Mouse (Mus musculus): ENCODE measurements around the gene Ndufaf2. TPM values are rescaled to one million over a fixed set of nuclear protein-coding genes. Genes with fewer than 3 reads are reported as not detected.

The Ndufaf2 gene
- polyA plus RNA-seq, 1 experiment from 2014 or later, result 65.2 TPM

GRCm38 (mm10) chr13:107970422-107971142, 187.8 kb downstream of the Ndufaf2 start:
- WGBS, result 53% methylated on average over 11 of the region's 11 CpGs
- DNase-seq (ENCODE audit: low spot score), result peak; percentile 68
- no peaks in the 10 kb centered on the region for H3K36me3 ChIP-seq (ENCODE audit: control insufficient read depth, insufficient read depth, low read length)
- no peak overlapping the region for H3K4me3 ChIP-seq (ENCODE audit: low read depth, low read length)
- H3K9ac ChIP-seq (ENCODE audit: low read depth, low read length), result no peak overlapping the region
- no peak overlapping the region for H3K27ac ChIP-seq (replicated peaks; ENCODE audit: low read depth, low read length)
- peak; percentile 15; the same call in 1 of the 2 replicates for ATAC-seq (ENCODE audit: low read depth)
- no peaks in the 10 kb centered on the region for H3K9me3 ChIP-seq (ENCODE audit: control insufficient read depth, low read length)
- peaks cover 21% of the 10 kb centered on the region for H3K4me1 ChIP-seq (ENCODE audit: control insufficient read depth, insufficient read depth, low read length)
- H3K4me2 ChIP-seq (ENCODE audit: low read depth, low read length), result peak overlapping the region; percentile 19; the same call in 1 of the 2 replicates
- no peaks in the 10 kb centered on the region; the same call in 1 of the 2 replicates for H3K27me3 ChIP-seq (replicated peaks; ENCODE audit: control insufficient read depth, insufficient read depth, low read length)

GRCm38 (mm10) chr13:107969961-107970391, 188.4 kb downstream of the Ndufaf2 start:
- no peaks in the 10 kb centered on the region for H3K36me3 ChIP-seq (ENCODE audit: control insufficient read depth, insufficient read depth, low read length)
- H3K9me3 ChIP-seq (ENCODE audit: control insufficient read depth, low read length), result no peaks in the 10 kb centered on the region
- ATAC-seq (ENCODE audit: low read depth) (peak; percentile 75), DNase-seq (ENCODE audit: low spot score) (peak; percentile 65)
- no peak overlapping the region for H3K9ac ChIP-seq (ENCODE audit: low read depth, low read length)
- H3K4me2 ChIP-seq (ENCODE audit: low read depth, low read length), result peak overlapping the region; percentile 19; the same call in 1 of the 2 replicates
- no peak overlapping the region for H3K4me3 ChIP-seq (ENCODE audit: low read depth, low read length)
- no peak overlapping the region for H3K27ac ChIP-seq (replicated peaks; ENCODE audit: low read depth, low read length)
- H3K4me1 ChIP-seq (ENCODE audit: control insufficient read depth, insufficient read depth, low read length), result peaks cover 21% of the 10 kb centered on the region
- H3K27me3 ChIP-seq (replicated peaks; ENCODE audit: control insufficient read depth, insufficient read depth, low read length), result no peaks in the 10 kb centered on the region; the same call in 1 of the 2 replicates
- 13% methylated on average over 7 of the region's 7 CpGs for WGBS

- 52% methylated on average over 7 of the region's 7 CpGs for WGBS
These were observed 193.8 kb downstream of the Ndufaf2 start for GRCm38 (mm10) chr13:107964616-107965015.

GRCm38 (mm10) chr13:107963471-107963870, 195.0 kb downstream of the Ndufaf2 start:
- Histone ChIP-seq H3K36me3 (ENCODE audit: control insufficient read depth, insufficient read depth, low read length) (no peaks in the 10 kb centered on the region), H3K4me1 (ENCODE audit: control insufficient read depth, insufficient read depth, low read length) (0 out of 2 replicates have a peak, but pooled peaks cover 10% of the 10 kb centered on the region), H3K4me3 (ENCODE audit: low read depth, low read length) (no peak overlapping the region), H3K27ac (replicated peaks; ENCODE audit: low read depth, low read length) (no peak overlapping the region), H3K9ac (ENCODE audit: low read depth, low read length) (no peak overlapping the region), H3K9me3 (ENCODE audit: control insufficient read depth, low read length) (no peaks in the 10 kb centered on the region), H3K27me3 (replicated peaks; ENCODE audit: control insufficient read depth, insufficient read depth, low read length) (no peaks in the 10 kb centered on the region), H3K4me2 (ENCODE audit: low read depth, low read length) (no peak overlapping the region)
- ATAC-seq (ENCODE audit: low read depth), result no peak
- 49% methylated on average over 11 of the region's 11 CpGs for WGBS
- DNase-seq (ENCODE audit: low spot score), result no peak

More at GRCm38 (mm10) chr13:107964616-107965015, 193.8 kb downstream of the Ndufaf2 start:
- H3K9ac ChIP-seq (ENCODE audit: low read depth, low read length), result no peak overlapping the region
- H3K9me3 ChIP-seq (ENCODE audit: control insufficient read depth, low read length), result no peaks in the 10 kb centered on the region
- no peak overlapping the region for H3K4me2 ChIP-seq (ENCODE audit: low read depth, low read length)
- no peak overlapping the region for H3K27ac ChIP-seq (replicated peaks; ENCODE audit: low read depth, low read length)
- no peaks in the 10 kb centered on the region for H3K36me3 ChIP-seq (ENCODE audit: control insufficient read depth, insufficient read depth, low read length)
- H3K4me3 ChIP-seq (ENCODE audit: low read depth, low read length), result no peak overlapping the region
- ATAC-seq (ENCODE audit: low read depth), result no peak
- H3K27me3 ChIP-seq (replicated peaks; ENCODE audit: control insufficient read depth, insufficient read depth, low read length), result no peaks in the 10 kb centered on the region
- H3K4me1 ChIP-seq (ENCODE audit: control insufficient read depth, insufficient read depth, low read length), result 0 out of 2 replicates have a peak, but pooled peaks cover 5% of the 10 kb centered on the region
- no peak for DNase-seq (ENCODE audit: low spot score)

GRCm38 (mm10) chr13:107962741-107963140, 195.7 kb downstream of the Ndufaf2 start:
- H3K36me3 ChIP-seq (ENCODE audit: control insufficient read depth, insufficient read depth, low read length), result no peaks in the 10 kb centered on the region
- no peak overlapping the region for H3K4me2 ChIP-seq (ENCODE audit: low read depth, low read length)
- no peak overlapping the region for H3K9ac ChIP-seq (ENCODE audit: low read depth, low read length)
- no peak overlapping the region for H3K4me3 ChIP-seq (ENCODE audit: low read depth, low read length)
- 0 out of 2 replicates have a peak, but pooled peaks cover 10% of the 10 kb centered on the region for H3K4me1 ChIP-seq (ENCODE audit: control insufficient read depth, insufficient read depth, low read length)
- H3K27me3 ChIP-seq (replicated peaks; ENCODE audit: control insufficient read depth, insufficient read depth, low read length), result no peaks in the 10 kb centered on the region
- H3K27ac ChIP-seq (replicated peaks; ENCODE audit: low read depth, low read length), result no peak overlapping the region
- no peaks in the 10 kb centered on the region for H3K9me3 ChIP-seq (ENCODE audit: control insufficient read depth, low read length)
- ATAC-seq (ENCODE audit: low read depth) (no peak), DNase-seq (ENCODE audit: low spot score) (no peak)
- WGBS, result 71% methylated on average over 4 of the region's 4 CpGs

DNA sequence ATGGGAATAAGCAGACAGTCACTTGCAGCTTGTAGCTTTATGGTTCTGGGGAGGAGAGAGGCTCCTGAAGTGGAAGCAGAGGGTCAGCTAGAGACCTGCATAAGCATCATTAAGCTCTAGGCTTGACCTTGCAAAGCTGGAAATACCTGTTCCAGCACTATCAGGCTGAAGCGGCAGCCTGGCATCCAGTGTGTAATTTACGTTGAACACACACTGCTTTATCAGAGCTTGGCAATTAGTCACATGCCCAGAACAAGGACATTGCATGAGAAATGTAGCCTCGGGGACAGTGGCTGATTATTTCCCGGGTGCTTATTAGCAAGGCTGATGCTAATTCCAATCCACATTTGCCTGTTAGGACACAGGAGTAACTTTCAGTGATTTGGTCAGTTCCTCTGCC, 196.5 kb downstream of the Ndufaf2 start:
- Histone ChIP-seq H3K27ac (replicated peaks; ENCODE audit: low read depth, low read length) (no peak overlapping the region), H3K9ac (ENCODE audit: low read depth, low read length) (no peak overlapping the region), H3K4me3 (ENCODE audit: low read depth, low read length) (no peak overlapping the region), H3K36me3 (ENCODE audit: control insufficient read depth, insufficient read depth, low read length) (no peaks in the 10 kb centered on the region), H3K9me3 (ENCODE audit: control insufficient read depth, low read length) (no peaks in the 10 kb centered on the region), H3K4me1 (ENCODE audit: control insufficient read depth, insufficient read depth, low read length) (0 out of 2 replicates have a peak, but pooled peaks cover 10% of the 10 kb centered on the region), H3K27me3 (replicated peaks; ENCODE audit: control insufficient read depth, insufficient read depth, low read length) (no peaks in the 10 kb centered on the region), H3K4me2 (ENCODE audit: low read depth, low read length) (no peak overlapping the region)
- 49% methylated on average over 4 of the region's 4 CpGs for WGBS
- ATAC-seq (ENCODE audit: low read depth) (peak; percentile 44; the same call in 1 of the 2 replicates), DNase-seq (ENCODE audit: low spot score) (peak; percentile 53)

GRCm38 (mm10) chr13:107961501-107961900, 196.9 kb downstream of the Ndufaf2 start:
- ATAC-seq (ENCODE audit: low read depth) (no peak), DNase-seq (ENCODE audit: low spot score) (no peak)
- H3K36me3 ChIP-seq (ENCODE audit: control insufficient read depth, insufficient read depth, low read length), result no peaks in the 10 kb centered on the region
- no peak overlapping the region for H3K4me2 ChIP-seq (ENCODE audit: low read depth, low read length)
- no peaks in the 10 kb centered on the region for H3K9me3 ChIP-seq (ENCODE audit: control insufficient read depth, low read length)
- H3K9ac ChIP-seq (ENCODE audit: low read depth, low read length), result no peak overlapping the region
- no peak overlapping the region for H3K27ac ChIP-seq (replicated peaks; ENCODE audit: low read depth, low read length)
- WGBS, result 71% methylated on average over 4 of the region's 4 CpGs
- 0 out of 2 replicates have a peak, but pooled peaks cover 10% of the 10 kb centered on the region for H3K4me1 ChIP-seq (ENCODE audit: control insufficient read depth, insufficient read depth, low read length)
- H3K27me3 ChIP-seq (replicated peaks; ENCODE audit: control insufficient read depth, insufficient read depth, low read length), result no peaks in the 10 kb centered on the region
- no peak overlapping the region for H3K4me3 ChIP-seq (ENCODE audit: low read depth, low read length)

GRCm38 (mm10) chr13:107960549-107960948, 197.9 kb downstream of the Ndufaf2 start:
- Histone ChIP-seq H3K9ac (ENCODE audit: low read depth, low read length) (no peak overlapping the region), H3K4me3 (ENCODE audit: low read depth, low read length) (no peak overlapping the region), H3K4me2 (ENCODE audit: low read depth, low read length) (no peak overlapping the region), H3K27ac (replicated peaks; ENCODE audit: low read depth, low read length) (no peak overlapping the region), H3K4me1 (ENCODE audit: control insufficient read depth, insufficient read depth, low read length) (0 out of 2 replicates have a peak, but pooled peaks cover 10% of the 10 kb centered on the region), H3K36me3 (ENCODE audit: control insufficient read depth, insufficient read depth, low read length) (no peaks in the 10 kb centered on the region), H3K9me3 (ENCODE audit: control insufficient read depth, low read length) (no peaks in the 10 kb centered on the region), H3K27me3 (replicated peaks; ENCODE audit: control insufficient read depth, insufficient read depth, low read length) (no peaks in the 10 kb centered on the region)
- no peak for ATAC-seq (ENCODE audit: low read depth)
- no peak for DNase-seq (ENCODE audit: low spot score)
- 85% methylated on average over 5 of the region's 5 CpGs for WGBS

All from embryonic facial prominence, embryonic 14.5 days (tissue).